Mouse (Mus musculus): Measurements from ENCODE around the gene Fmo5.

- TF ChIP-seq CTCF (IDR thresholded peaks at IDR 0.05; ENCODE audit: extremely low read depth, insufficient read depth, low read length) (no peak), POLR2A (IDR thresholded peaks at IDR 0.05; ENCODE audit: extremely low read depth, insufficient read depth, low read length) (no peak)
These were observed 72.6 kb downstream of the Fmo5 start for GRCm38 (mm10) chr3:97701198-97701597.
